Mouse (Mus musculus) liver, adult (tissue): ENCODE results near the gene Ypel2.

Source experiments
- GATA4 ChIP-seq: IDR thresholded peaks from 2 replicates; pipeline ENCODE4 v1.6.1; 2014; ENCODE audit warnings: mild to moderate bottlenecking, low read length; ENCODE audit not compliant: insufficient replicate concordance

The Ypel2 gene

GRCm38 (mm10) chr11:86906767-86907662, 86.5 kb downstream of the Ypel2 start:
- no peak for TF ChIP-seq GATA4

- no peak for TF ChIP-seq GATA4
Observed at GRCm38 (mm10) chr11:86906257-86906656, 87.2 kb downstream of the Ypel2 start.

GRCm38 (mm10) chr11:86905261-86905660, 88.2 kb downstream of the Ypel2 start:
- no peak for TF ChIP-seq GATA4

GRCm38 (mm10) chr11:86904706-86905105, 88.8 kb downstream of the Ypel2 start:
- no peak for TF ChIP-seq GATA4

- TF ChIP-seq GATA4, result no peak
Observed at GRCm38 (mm10) chr11:86898367-86898766, 95.1 kb downstream of the Ypel2 start.

GRCm38 (mm10) chr11:86895567-86895966, 97.9 kb downstream of the Ypel2 start:
- TF ChIP-seq GATA4, result no peak

- TF ChIP-seq GATA4, result no peak
Observed at GRCm38 (mm10) chr11:86895156-86895555, 98.4 kb downstream of the Ypel2 start.

GRCm38 (mm10) chr11:86894171-86894577, 99.3 kb downstream of the Ypel2 start:
- peak; percentile 85; the same call in 1 of the 2 replicates for TF ChIP-seq GATA4

- no peak for TF ChIP-seq GATA4
Observed at GRCm38 (mm10) chr11:86892996-86893670, 100.4 kb downstream of the Ypel2 start.
